Mouse (Mus musculus): ENCODE measurements around the gene Pelo.

Gene Pelo

DNA sequence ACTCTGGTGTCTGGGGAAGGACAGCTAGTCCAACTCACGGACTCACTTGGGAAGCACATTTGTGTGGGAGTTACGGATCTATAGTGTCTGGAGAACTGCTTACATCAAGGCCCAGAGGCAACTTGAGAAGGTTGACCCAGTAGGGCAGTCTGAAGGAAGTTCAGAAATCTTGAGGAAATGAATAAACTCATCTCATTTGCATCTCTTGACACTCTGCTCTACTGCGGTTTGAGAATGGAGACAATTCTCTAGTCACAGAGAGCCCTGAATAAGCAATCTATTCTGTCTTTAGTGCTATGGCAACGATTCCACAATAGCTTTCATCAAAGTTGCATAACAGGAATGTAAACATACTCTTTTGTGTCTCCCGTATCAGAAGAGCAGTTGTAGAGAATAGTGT, 7.0 kb upstream of the Pelo start:
- no peak for DNase-seq (ENCODE audit: low read depth, low spot score)

DNA sequence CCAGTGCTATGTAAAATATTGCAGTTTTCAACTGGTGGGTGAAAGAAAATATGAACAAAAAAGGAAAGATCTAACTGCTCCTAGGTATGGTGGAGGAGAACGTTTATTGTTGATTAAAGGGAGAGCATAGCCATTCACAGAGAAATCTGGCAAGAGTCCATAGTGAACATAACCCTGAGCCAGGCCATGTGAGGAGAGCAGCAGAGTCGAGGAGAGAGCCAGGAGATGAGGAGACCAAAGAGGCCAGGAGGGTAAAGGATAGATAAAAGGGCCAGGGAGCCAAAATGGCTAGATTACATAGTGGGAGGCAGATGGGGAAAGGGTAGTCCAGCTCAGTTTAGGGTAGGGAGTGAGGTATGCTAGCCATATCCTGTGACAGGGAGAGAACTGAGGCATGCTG, 6.2 kb upstream of the Pelo start:
- no peak for DNase-seq (ENCODE audit: low read depth, low spot score)

DNA sequence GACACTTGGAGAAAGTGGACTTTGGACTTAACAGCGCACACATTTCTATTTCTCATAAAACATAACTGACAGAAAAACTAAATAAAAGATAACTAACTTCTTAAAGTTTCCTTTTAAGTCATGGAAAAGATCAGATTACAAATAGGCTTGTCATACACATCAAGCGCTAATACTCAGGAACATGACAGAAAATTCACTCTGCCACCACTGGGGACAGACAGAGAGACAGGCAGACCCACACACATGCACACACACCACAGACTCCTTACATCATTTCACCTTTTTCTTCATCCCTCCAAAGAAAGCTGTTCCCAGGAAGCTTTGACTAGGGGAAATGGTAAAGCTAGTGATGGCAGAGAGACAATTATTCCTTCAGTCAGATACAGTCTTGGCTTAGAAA, 5.4 kb upstream of the Pelo start:
- no peak for DNase-seq (ENCODE audit: low read depth, low spot score)

DNA sequence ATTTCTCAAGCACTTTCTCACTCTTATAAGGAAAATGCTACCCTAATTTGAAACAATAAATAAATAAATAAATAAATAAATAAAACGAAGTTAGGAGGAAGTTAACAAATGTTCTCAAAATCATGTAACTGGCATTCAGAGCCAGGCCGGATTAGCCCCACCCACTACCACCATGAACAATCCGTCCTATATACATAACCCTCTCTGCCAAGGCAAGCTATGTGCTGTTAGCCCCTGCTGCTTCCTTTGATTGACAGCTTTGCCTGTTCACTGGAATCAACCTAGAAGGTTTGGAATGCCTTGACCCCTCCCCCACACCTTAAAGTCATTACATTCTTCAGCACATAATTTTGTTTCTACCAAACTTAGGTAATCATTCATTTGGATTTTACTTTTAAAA, 1.5 kb upstream of the Pelo start:
- no peak for DNase-seq (ENCODE audit: low read depth, low spot score)

DNA sequence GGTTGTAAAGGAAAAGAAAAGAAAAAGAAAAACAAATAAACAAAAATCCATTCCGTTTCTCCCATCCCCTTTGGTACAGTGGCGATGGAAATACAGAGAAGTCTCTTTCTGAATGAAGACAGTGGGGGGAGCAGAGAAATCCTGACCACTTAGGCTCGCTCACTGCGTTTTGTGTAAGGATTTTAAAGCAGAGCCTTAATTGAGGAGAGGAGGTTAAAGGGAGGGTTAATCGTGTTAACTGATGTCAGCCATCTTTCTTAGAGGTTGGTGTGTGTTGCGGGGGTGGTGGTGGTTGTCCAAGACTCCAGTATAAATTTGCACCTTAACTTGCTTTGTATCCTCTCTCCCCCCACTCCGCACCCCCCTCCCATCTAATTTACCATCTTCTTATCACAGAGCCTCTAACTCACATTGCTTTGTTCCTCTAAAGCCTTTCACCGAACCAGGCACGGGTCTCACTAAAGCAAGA, 1.0 kb upstream of the Pelo start:
- DNase-seq (ENCODE audit: low read depth, low spot score) = no peak

DNA sequence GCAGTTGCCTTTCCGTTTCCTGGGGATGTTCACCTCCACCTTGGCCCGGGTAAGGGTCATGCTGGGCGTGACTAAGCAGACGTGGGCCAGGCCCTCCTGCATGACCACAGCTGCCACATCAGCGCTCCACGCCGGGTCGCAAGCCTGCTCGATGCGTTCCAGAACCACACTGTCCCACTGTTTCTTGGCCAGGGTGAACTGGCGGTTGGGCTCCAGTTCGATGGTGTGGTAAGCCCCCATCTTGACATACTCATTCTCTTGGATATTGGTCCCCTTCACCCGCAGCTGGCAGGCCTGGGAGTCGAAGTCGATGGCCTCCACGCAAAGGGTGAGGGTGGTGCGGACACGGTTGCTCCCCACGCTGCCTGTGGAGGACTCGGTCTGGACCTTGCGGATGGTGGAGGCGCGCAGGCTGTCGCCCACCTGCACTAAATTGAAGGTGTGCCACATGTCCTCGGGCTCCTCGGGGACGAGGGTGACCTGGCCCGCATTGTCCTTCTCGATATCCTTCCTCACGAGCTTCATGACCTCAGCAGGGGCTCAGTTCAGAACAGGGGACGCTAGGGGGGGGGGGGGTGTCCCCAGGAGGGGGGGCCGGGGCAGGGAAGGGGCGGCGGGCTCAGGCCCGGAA, 476 bp downstream of the Pelo start:
- no peak for DNase-seq (ENCODE audit: low read depth, low spot score)

DNA sequence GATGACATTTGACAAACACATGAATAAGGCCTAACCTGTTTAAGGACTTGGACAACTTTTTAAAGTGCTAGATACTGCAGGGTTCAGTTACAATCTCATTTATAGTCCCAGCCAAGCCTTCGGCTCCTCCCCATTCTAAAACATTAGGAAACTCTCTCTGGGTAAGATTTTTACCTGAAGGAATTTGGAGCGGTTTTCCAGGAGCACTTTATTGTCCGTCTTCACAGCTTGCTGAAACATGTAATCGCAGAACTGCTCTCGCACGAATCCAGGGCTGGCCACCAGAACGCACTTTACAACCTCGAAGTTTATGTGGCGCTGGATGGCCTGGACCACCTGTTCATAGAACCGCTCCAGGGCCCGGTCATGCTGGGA, 979 bp downstream of the Pelo start:
- no peak for DNase-seq (ENCODE audit: low read depth, low spot score)

DNA sequence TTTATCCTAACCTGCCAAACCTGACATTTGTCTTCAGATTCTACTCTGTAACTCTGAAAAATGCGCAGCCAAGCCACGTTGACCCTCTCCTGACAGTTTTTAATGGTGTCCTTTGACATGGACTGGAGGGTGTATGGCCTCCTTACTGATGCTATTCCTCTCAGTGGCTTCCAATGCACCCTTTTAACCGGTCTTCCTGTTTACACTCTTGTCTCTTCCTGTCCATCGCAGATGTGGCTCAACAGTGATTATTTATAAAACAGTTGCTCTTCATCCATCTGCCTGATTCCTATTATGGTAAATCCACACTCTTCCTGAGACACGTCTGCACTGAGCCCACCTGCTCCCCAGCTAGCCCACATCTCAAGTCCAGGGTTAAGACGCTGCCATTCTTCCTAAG, 4.0 kb downstream of the Pelo start:
- DNase-seq (ENCODE audit: low read depth, low spot score) = no peak

DNA sequence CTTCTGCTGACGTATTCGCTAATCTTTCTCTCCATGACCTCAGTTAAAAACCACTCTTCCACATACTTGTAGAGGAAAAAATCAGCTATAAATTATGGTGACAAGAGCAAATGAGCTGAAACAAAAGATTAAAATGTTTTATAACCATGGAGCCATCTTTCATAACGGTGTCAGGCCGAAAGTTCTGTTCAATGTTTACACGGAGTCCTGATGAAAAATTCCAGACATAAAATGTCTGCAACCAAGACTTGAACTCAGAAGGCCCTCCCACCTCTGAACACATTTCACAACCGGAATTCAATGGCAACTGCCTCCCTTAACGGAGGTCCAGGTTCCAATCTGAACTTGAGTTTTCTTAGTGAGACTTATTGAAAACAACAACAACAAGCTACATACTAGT, 7.6 kb downstream of the Pelo start:
- no peak for DNase-seq (ENCODE audit: low read depth, low spot score)

DNA sequence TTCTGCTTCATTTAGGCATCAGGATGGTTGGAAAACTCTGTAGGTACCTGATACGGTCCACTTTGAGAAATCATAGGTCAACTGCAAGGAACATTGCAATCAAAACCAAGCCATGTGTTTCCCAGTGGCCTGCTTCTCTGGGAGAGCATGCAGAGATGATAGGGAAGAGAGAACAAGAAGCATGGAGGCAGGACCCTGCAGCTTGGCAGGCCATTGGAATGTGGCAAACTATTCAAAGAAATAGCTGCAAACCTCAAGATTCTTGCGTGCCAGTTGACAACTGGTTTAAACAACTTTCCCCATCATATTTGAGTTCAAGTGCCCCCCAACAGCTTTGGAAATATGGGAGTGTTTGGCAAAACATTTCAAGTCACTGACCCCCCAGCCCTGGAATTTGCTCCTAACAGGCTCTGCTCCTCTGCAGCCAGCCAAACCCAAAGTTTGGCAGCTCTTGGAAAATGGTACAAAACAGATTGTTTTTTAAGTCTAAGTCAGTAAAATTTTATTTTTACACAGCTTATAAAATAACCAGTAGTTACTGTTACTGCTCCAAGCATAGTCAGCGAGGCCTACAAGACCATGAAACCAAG, 9.9 kb downstream of the Pelo start:
- DNase-seq (ENCODE audit: low read depth, low spot score) = no peak

DNA sequence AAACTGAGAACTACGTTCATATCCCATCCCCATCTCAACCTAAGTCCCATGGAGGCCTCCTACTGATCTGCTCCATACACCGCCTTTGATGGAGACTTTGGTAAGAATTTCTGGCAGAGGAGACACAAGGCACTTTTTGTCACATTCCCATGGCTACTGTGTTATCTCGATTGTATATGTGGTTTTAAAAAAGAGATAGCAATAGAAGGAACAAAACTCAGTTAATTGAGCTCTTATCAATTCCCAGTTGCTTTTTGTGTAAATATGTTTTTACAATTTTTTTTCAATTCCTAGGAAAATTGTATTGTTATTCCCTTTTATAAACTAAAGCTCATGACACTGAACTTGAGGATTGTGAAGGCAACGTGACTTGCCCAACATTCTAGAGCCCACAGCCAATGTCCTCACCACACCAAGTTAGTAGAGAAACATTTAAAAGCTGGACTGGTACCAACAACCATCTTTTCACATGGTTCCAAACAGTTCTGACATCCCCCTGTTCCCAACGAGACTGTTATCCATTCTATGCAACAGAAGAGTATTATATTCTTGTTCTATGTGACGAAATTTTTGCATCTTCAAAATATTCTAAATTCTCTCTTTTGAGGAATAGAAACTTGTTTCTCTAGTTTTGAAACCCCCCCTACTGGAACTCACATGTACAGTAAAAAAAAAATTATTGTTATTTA, 10.8 kb downstream of the Pelo start:
- DNase-seq (ENCODE audit: low read depth, low spot score) = no peak

DNA sequence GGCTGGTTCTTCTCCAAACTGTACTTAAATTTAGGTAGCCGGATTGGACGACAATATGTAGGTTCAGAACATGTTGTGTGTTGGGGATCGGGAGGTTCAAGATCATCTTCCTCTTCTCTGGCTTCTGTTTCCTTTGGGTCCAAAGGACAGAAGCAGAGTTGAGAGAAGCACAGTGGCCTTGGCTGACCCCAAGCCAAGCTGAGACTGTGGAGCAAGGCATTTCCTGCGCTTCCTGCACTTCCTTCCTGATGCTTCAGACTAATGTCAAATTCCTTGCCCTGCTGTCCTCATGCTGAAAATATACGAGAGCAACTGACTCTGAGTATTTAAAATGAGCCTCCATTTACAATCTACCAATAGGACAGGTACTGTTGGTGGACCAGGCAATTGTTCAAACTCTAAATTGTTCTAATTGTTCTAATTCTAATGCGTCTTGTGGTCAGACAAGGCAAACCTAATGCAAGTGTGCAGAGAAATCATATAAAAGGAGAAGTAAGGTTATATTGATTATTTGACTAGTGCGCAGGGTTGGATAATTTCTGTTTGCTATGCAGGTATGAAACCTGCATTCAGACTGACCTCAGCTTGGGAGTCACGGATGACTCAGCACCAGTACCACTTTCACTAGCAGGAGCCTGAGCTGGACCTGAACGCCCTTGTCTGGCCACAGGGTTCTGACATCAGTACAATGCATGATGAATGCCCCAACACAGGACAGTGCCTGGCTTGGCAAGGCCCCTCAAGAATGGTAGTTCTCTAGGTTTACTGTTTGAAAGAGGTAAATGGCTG, 12.4 kb downstream of the Pelo start:
- no peak for DNase-seq (ENCODE audit: low read depth, low spot score)

DNA sequence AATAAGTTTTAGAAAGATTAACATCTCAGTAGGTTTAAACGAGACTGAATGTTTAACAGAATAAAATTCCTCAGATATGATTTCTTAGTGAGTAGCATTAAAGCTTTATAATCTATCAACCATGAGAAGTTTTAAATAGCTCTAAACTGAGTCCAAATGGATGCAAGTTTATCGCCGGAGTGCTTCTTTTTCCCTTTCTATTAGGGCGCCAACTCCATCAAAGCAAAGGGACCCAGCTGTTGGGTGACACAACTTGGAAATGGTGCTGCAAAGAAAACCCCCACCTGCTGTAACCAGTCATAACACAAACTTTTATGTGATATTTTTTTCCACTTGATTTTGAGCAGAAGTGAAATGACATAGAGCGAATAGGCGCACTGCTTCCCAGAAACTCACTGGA, 17.6 kb downstream of the Pelo start:
- DNase-seq (ENCODE audit: low read depth, low spot score) = no peak

DNA sequence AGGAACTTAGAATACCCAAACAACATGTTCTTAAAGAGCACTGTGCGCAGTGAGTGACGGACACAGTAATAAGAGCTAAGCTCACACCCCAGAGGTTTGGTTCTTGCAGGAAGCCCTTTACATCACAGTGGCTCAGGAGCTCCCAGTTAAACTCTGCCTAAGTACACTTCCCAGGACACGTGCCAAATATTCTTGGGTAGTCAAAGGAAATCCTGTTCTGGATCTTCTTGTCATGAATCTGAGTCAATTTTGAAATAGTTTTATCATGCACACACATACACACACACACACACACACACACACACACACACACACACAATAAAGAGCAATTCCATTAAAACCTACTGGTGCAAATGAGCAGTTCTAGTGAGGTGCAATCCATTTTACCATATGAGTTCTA, 18.6 kb downstream of the Pelo start:
- DNase-seq (ENCODE audit: low read depth, low spot score) = no peak

DNA sequence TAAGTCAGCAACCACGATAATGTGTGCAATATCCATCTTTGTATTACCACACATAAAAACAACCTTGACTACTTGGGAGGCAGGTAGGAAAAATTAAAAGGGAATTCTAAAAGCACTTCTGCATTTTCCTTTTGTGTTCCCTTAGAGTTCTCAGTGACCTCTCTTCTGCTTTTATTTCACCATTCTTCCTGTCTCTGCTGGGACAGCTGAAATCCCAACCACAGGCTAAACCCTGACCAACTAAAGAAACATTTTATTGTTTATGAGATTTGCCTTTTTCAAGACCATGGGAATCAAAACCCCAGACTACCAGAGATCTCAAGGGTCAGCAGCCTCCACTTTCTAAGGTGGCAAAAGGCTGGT, 22.0 kb downstream of the Pelo start:
- no peak for DNase-seq (ENCODE audit: low read depth, low spot score)

DNA sequence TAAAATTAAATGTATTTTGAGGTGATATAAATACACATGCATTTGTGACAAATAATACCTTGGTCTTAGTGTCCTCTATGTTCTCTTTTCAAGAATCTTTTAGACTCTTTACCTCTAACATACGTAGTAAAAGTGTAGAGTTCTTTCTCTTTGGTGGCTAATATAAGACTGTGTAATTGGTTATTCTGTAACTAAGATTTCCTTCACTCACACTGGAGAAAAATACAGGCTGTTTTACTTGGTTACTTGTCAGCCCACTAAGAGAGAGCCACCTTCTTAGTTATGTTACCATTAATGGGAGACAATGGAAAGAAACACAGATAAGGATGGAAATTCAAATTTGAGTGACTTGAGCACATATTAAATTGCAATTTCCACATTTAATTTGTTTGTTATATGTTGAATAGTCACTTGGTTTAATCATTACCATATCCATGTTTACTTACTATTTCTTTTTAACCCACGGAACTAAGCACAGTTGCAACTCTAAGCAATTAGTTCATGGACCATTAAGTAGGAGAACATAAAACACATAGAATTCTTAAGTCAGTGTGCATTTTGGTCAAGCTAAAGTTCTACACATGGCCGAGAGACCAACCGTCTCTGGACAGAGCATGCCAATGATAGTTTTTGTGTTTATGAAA, 22.5 kb downstream of the Pelo start:
- no peak for DNase-seq (ENCODE audit: low read depth, low spot score)

DNA sequence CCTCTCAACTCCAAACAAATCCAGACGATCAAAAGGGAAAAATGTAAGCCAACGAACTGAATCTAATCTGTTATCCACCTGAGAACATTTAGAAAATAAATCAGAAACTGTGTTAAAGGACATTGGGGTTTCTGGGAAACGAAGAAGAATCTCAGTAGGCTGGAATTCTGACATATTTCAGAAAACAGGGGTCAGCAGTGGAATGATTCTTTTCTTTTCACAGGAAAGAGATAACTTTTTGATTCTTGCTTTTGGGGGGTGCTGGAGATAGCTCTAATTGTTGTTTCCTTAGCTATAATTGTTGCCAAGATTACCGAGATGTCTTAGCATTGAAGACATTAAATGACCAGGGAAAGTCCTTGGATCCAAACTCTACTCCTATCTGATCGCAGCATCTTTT, 32.4 kb downstream of the Pelo start:
- DNase-seq (ENCODE audit: low read depth, low spot score) = no peak

DNA sequence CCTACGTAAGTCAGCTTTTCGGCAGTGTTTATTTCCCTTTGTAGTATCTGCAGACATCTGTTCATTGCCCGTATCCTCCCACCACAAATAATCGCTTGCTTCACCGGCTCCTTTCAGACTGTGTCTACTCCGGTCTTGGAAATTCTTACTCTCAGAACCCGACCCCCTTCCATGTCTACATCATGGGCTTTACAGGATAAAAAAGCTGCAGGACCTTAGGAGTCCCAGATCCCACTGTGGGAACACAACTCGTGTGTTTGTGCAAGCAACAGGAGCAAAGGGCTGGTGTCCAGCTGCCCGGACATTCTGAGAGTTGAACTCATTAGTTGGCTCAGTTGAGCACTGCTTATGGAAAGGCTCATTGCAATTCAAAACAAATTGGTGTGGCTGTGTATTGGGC, 35.2 kb downstream of the Pelo start:
- DNase-seq (ENCODE audit: low read depth, low spot score) = no peak

DNA sequence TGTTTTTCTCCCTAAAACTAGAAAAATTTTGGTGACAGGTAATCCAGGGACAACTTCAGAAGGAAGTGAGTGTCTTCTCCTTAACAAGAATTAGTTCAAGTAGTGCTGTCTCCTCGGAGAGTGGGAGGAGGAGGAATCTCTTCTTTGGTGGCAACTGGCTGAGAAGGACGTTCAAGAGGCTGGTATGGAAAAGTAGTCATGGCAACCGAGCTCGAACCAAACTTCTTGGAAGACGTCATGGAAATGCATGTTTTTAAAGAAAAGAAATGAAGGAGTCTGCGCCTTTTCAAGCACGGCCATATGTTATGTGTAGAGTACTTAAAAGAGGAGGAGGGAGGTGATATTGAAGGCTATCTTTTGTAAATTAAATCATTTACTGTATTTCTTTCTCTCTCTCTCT, 37.4 kb downstream of the Pelo start:
- DNase-seq (ENCODE audit: low read depth, low spot score) = no peak

DNA sequence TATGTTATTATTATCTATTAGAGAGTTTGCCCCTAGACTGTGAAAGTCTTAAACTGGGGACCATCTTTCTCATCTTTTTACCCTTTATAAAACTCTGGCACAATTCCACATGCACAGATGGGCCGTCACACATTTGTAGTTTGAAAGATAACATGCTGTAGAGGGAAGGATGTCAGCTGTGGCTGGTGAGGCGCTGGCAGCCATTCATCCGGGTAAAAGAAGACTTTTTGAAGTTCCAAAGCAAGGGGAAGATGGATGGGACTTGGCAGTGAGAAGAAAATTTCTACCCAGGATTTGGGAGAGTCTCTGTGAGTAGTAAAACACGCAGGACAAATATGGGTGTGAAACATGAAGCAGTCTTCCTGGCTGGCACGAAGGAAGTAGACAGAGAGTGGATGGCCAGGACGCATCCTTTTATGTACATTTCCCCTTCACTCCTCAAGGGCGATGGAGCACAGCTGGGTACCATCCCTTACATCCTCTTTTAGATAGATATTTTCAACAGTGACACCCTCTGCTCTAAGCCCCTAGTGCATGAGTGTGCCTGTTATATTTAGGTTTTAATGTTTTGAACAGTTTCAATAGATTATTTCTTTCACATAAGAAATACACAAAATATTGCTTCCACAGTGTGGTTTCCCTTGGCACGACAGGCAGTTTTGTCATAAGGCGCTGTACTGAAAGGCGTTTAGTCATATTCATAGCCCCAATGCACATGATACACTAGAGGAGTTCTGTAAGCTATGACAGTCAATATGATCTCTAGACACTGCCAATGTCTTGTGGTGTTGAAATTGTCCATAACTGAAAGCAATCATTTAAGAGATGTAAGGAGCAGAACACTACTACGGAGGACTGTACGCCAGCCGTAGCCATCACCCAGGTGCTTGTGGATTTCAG, 39.1 kb downstream of the Pelo start:
- DNase-seq (ENCODE audit: low read depth, low spot score) = no peak

DNA sequence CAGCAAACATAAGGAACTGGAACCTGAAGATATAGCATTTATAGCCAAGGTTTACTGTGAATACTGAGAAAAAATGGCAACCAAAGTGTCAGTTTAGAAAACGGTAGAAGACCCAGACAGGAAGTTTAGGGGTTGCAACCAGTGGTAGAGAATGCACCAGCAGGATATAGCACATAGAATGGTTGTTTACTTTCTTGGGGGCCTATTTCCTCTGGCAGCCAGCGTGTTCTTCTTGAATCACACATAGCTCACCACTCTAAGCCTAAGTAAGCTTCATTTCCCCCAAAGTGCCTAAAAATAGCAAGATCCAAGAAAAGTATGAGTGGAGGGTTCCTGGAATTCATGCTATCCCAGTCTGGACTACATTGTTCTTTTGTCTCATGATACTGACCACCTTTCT, 47.3 kb downstream of the Pelo start:
- DNase-seq (ENCODE audit: low read depth, low spot score) = no peak

All from retina, adult 2 months (tissue).